Mouse (Mus musculus): ENCODE results near the gene Rassf6. TPM values are rescaled to one million over a fixed set of nuclear protein-coding genes. Genes with fewer than 3 reads are reported as not detected.

Rassf6 gene
- total and polyA plus RNA-seq, 3 experiments, result 15.1 to 24.5 (median 18.3) TPM

DNA sequence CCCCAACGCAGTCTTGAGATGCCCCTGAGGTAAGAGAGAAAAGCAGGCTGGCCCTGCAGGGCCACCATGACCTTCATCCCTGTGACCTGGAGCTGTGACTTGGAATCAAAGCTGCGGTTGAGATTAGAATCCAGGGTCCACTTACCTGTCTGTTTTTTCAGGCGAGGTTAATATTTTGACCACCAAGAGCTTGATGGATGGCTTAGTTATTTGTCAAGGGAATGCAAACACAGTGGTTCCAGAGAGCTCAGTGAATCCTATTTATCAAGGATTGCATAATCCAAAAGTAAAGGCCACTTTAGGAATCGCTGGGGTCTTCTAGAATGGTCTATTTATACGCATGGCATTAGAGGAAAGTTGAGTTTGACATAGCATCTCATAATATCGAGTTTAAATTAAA lies 58.3 kb downstream of the Rassf6 start:
- no peaks in the 10 kb centered on the region for H3K79me2 ChIP-seq (replicated peaks; ENCODE audit: control insufficient read depth, extremely low read depth, insufficient read depth, poor library complexity, severe bottlenecking)
- H3K4me1 ChIP-seq (ENCODE audit: control insufficient read depth in 1 of 2, insufficient read depth in 2 of 2), result no peaks in the 10 kb centered on the region; a peak in 1 of 4 replicates
- no peak overlapping the region for H3K4me2 ChIP-seq (ENCODE audit: insufficient read depth, low read depth, poor library complexity, severe bottlenecking)
- in situ Hi-C loops (cut with MboI; ENCODE audit: low pct_ligation_motif_present, low pct_unique_long_range_greater_than_20kb, low sequenced_read_pairs) (no loop called here), dilution Hi-C loops (cut with MboI; ENCODE audit: extremely low pct_ligation_motif_present, extremely low pct_unique_long_range_greater_than_20kb, low sequenced_read_pairs) (no loop called here)
- H3K9me3 ChIP-seq (replicated peaks; ENCODE audit: low read length), result no peaks in the 10 kb centered on the region
- DNase-seq (ENCODE audit: extremely low read depth), result no peak
- no peak overlapping the region for H3K27ac ChIP-seq (ENCODE audit: insufficient read depth, low read depth)
- no peaks in the 10 kb centered on the region for H3K27me3 ChIP-seq (replicated peaks)
- no peaks in the 10 kb centered on the region for H3K36me3 ChIP-seq (replicated peaks in 1 of 2; ENCODE audit: control insufficient read depth in 1 of 2, insufficient read depth in 1 of 2, low read length in 1 of 2)
- TF ChIP-seq POLR2AphosphoS2 (IDR thresholded peaks at IDR 0.05; ENCODE audit: low read depth, low read length), result no peak
- TF ChIP-seq JUND (conservative IDR thresholded peaks at IDR 0.05; ENCODE audit: low read depth, low read length), result no peak
- TF ChIP-seq MAX (IDR thresholded peaks at IDR 0.05; ENCODE audit: low read length), result no peak
- TF ChIP-seq USF2 (conservative IDR thresholded peaks at IDR 0.05; ENCODE audit: low read depth, low read length), result no peak
- TF ChIP-seq PAX5 (IDR thresholded peaks at IDR 0.05; ENCODE audit: low read length), result no peak
- no peak for TF ChIP-seq MYC (IDR thresholded peaks at IDR 0.05; ENCODE audit: low read depth, low read length)
- TF ChIP-seq TCF12 (IDR thresholded peaks at IDR 0.05; ENCODE audit: low read depth, low read length), result no peak
- TF ChIP-seq CHD1 (IDR thresholded peaks at IDR 0.05; ENCODE audit: low read depth, low read length), result no peak
- TF ChIP-seq MEF2A (IDR thresholded peaks at IDR 0.05; ENCODE audit: borderline replicate concordance, low read depth, low read length), result no peak
- no peak for TF ChIP-seq KAT2A (IDR thresholded peaks at IDR 0.05; ENCODE audit: insufficient replicate concordance, low read length)
- no peak for TF ChIP-seq UBTF (IDR thresholded peaks at IDR 0.05; ENCODE audit: low read depth, low read length)
- no peak for TF ChIP-seq TBP (conservative IDR thresholded peaks at IDR 0.05; ENCODE audit: low read depth, low read length)
- no peak for TF ChIP-seq BHLHE40 (IDR thresholded peaks at IDR 0.05; ENCODE audit: low read depth, low read length)
- no peak for TF ChIP-seq IRF4 (IDR thresholded peaks at IDR 0.05; ENCODE audit: low read depth, low read length)
- no peak for TF ChIP-seq ELF1 (IDR thresholded peaks at IDR 0.05; ENCODE audit: low read depth, low read length)
- no peak for TF ChIP-seq ZNF384 (IDR thresholded peaks at IDR 0.05; ENCODE audit: low read depth, low read length)
- no peak for TF ChIP-seq RCOR1 (conservative IDR thresholded peaks at IDR 0.05; ENCODE audit: low read depth, low read length)
- no peak for TF ChIP-seq RAD21 (IDR thresholded peaks at IDR 0.05; ENCODE audit: low read depth, low read length)
- no peak for TF ChIP-seq JUN (IDR thresholded peaks at IDR 0.05; ENCODE audit: insufficient read depth, low read depth, low read length)
- H3K9ac ChIP-seq (ENCODE audit: insufficient read depth, low read depth), result no peak overlapping the region
- no peak overlapping the region for H3K4me3 ChIP-seq (replicated peaks in 1 of 3; ENCODE audit: low read depth in 2 of 3, low read length in 2 of 3, poor library complexity in 1 of 3)

DNA sequence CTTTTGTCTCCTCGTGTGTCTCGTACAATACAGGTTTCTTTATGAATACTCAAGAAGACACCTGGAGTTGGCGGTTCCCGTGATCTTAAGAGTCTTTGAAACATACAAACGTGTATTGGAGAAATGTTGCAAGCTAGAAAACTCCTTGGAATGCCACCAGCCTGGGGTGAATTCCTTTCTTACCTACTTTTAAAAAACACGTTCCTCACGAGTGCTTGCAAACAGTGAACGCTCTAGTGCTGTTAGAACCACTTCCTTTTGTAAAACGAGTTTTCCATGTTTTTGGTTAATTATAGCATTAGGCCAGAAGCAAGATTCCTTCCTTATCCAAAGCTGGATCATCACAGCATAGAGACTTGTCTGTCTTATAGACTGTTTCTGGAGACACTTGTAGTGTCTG lies 60.9 kb downstream of the Rassf6 start:
- dilution Hi-C loops (cut with MboI; ENCODE audit: extremely low pct_ligation_motif_present, extremely low pct_unique_long_range_greater_than_20kb, low sequenced_read_pairs), result no loop called here
- Histone ChIP-seq H3K4me2 (ENCODE audit: insufficient read depth, low read depth, poor library complexity, severe bottlenecking) (no peak overlapping the region), H3K36me3 (replicated peaks in 1 of 2; ENCODE audit: control insufficient read depth in 1 of 2, insufficient read depth in 1 of 2, low read length in 1 of 2) (no peaks in the 10 kb centered on the region), H3K9ac (ENCODE audit: insufficient read depth, low read depth) (no peak overlapping the region), H3K27me3 (replicated peaks) (no peaks in the 10 kb centered on the region), H3K9me3 (replicated peaks; ENCODE audit: low read length) (no peaks in the 10 kb centered on the region), H3K27ac (ENCODE audit: insufficient read depth, low read depth) (no peak overlapping the region), H3K79me2 (replicated peaks; ENCODE audit: control insufficient read depth, extremely low read depth, insufficient read depth, poor library complexity, severe bottlenecking) (no peaks in the 10 kb centered on the region), H3K4me1 (ENCODE audit: control insufficient read depth in 1 of 2, insufficient read depth in 2 of 2) (peaks cover 3 to 10% of the 10 kb centered on the region in 2 experiments; a peak in 3 of 4 replicates), H3K4me3 (replicated peaks in 1 of 3; ENCODE audit: low read depth in 2 of 3, low read length in 2 of 3, poor library complexity in 1 of 3) (no peak overlapping the region)
- no peak for DNase-seq (ENCODE audit: extremely low read depth)
- TF ChIP-seq USF2 (conservative IDR thresholded peaks at IDR 0.05; ENCODE audit: low read depth, low read length) (no peak), ZKSCAN1 (IDR thresholded peaks at IDR 0.05; ENCODE audit: borderline replicate concordance, low read depth, low read length) (no peak), TCF12 (IDR thresholded peaks at IDR 0.05; ENCODE audit: low read depth, low read length) (no peak), ZNF384 (IDR thresholded peaks at IDR 0.05; ENCODE audit: low read depth, low read length) (no peak), EP300 (IDR thresholded peaks at IDR 0.05; ENCODE audit: low read length) (no peak), SIN3A (IDR thresholded peaks at IDR 0.05; ENCODE audit: low read length) (no peak), MYC (IDR thresholded peaks at IDR 0.05; ENCODE audit: low read depth, low read length) (no peak), MXI1 (IDR thresholded peaks at IDR 0.05; ENCODE audit: low read depth, low read length) (no peak)
- in situ Hi-C loops (cut with MboI; ENCODE audit: low pct_ligation_motif_present, low pct_unique_long_range_greater_than_20kb, low sequenced_read_pairs), result no loop called here

Measured in CH12.LX (cell line).